Mouse (Mus musculus): ENCODE measurements around the gene Grin1.

Gene Grin1

GRCm38 (mm10) chr2:25318971-25319773 is at the start of gene Grin1:
Gene Grin1 (minus strand): TSS chr2:25319187.
- peak in 1 of 2 experiments; percentile 48 for DNase-seq

GRCm38 (mm10) chr2:25365091-25365761 is 46.2 kb upstream of the Grin1 start, which contains the start of gene Uap1l1:
Gene Uap1l1 (minus strand): TSS chr2:25365682.
- peak; percentile 71 for DNase-seq

GRCm38 (mm10) chr2:25364761-25365090 is 45.7 kb upstream of the Grin1 start:
- DNase-seq: no peak

- no peak for DNase-seq
Observed at GRCm38 (mm10) chr2:25364313-25364712, 45.3 kb upstream of the Grin1 start.

- DNase-seq: no peak
Observed at GRCm38 (mm10) chr2:25363478-25364178, 44.6 kb upstream of the Grin1 start.

- DNase-seq: no peak
Observed at GRCm38 (mm10) chr2:25359848-25360247, 40.9 kb upstream of the Grin1 start.

GRCm38 (mm10) chr2:25356208-25357079 is 37.5 kb upstream of the Grin1 start, which contains the start of gene Dpp7:
Gene Dpp7 (minus strand): TSS chr2:25356359.
- peak; percentile 68 to 76 for DNase-seq

- no peak for DNase-seq
Observed at GRCm38 (mm10) chr2:25355419-25356066, 36.6 kb upstream of the Grin1 start.

- DNase-seq: no peak
Observed at GRCm38 (mm10) chr2:25354211-25354610, 35.2 kb upstream of the Grin1 start.

GRCm38 (mm10) chr2:25350701-25351100 is 31.7 kb upstream of the Grin1 start:
- no peak for DNase-seq

GRCm38 (mm10) chr2:25349499-25349898 is 30.5 kb upstream of the Grin1 start:
- DNase-seq: no peak

- no peak for DNase-seq
Observed at GRCm38 (mm10) chr2:25348162-25348561, 29.2 kb upstream of the Grin1 start.

- no peak for DNase-seq
Observed at GRCm38 (mm10) chr2:25338303-25338702, 19.3 kb upstream of the Grin1 start.

- no peak for DNase-seq
Observed at GRCm38 (mm10) chr2:25333569-25333968, 14.6 kb upstream of the Grin1 start.

GRCm38 (mm10) chr2:25332286-25333160 is 13.5 kb upstream of the Grin1 start, which contains the start of gene Man1b1:
Gene Man1b1 (plus strand): TSS chr2:25332338.
- peak; percentile 99 for DNase-seq

GRCm38 (mm10) chr2:25331470-25331869 is 12.5 kb upstream of the Grin1 start:
- no peak for DNase-seq

GRCm38 (mm10) chr2:25328440-25328839 is 9.5 kb upstream of the Grin1 start:
- DNase-seq: no peak

GRCm38 (mm10) chr2:25326036-25326435 is 7.0 kb upstream of the Grin1 start:
- no peak for DNase-seq

GRCm38 (mm10) chr2:25320084-25320483 is 1.1 kb upstream of the Grin1 start:
- DNase-seq: no peak

- no peak for DNase-seq
Observed at GRCm38 (mm10) chr2:25318119-25318966, 644 bp downstream of the Grin1 start.

Measured in spleen, adult 18-20 months (tissue).